Mouse (Mus musculus) liver, embryonic 15.5 days (tissue): ENCODE measurements at regions not wholly inside any gene's neighbourhood (a gene's known extent, or its start where the extent isn't known, plus 50 kb on each side); places are given as distances from the start of the nearest gene placed in this dataset.

Experiments
- ATAC-seq: fragments of 200-750 bp; cut with Nextera tagmentation; 2 replicates; pipeline ENCODE4 v1.8.0; 2017; ENCODE audit warnings: moderate number of reproducible peaks, mild to moderate bottlenecking, moderate library complexity; ENCODE audit not compliant: insufficient read depth
- H3K27ac ChIP-seq: fragments of 300-500 bp; sonication (generic); replicated peaks from 2 replicates; pipeline ENCODE4 v1.5.1; 2015; ENCODE audit warnings: mild to moderate bottlenecking, inconsistent platforms
- H3K27me3 ChIP-seq: fragments of 300-500 bp; sonication (generic); 2 replicates; pipeline ENCODE4 v1.6.1; 2015; ENCODE audit warnings: mild to moderate bottlenecking, inconsistent platforms
- H3K36me3 ChIP-seq: fragments of 300-500 bp; sonication (generic); replicated peaks from 2 replicates; pipeline ENCODE4 v1.6.1; 2015; ENCODE audit warnings: moderate library complexity, mild to moderate bottlenecking, inconsistent platforms
- H3K4me1 ChIP-seq: fragments of 300-500 bp; sonication (generic); replicated peaks from 2 replicates; pipeline ENCODE4 v1.6.1; 2015; ENCODE audit warnings: inconsistent platforms
- H3K4me2 ChIP-seq: fragments of 300-500 bp; sonication (generic); 2 replicates; pipeline ENCODE4 v1.6.1; 2015; ENCODE audit warnings: moderate library complexity, mild to moderate bottlenecking, inconsistent platforms
- H3K4me3 ChIP-seq: fragments of 300-500 bp; sonication (generic); replicated peaks from 2 replicates; pipeline ENCODE4 v1.5.1; 2015; ENCODE audit warnings: mild to moderate bottlenecking, inconsistent platforms
- H3K9ac ChIP-seq: fragments of 300-500 bp; sonication (generic); 2 replicates; pipeline ENCODE4 v1.6.1; 2015; ENCODE audit warnings: moderate library complexity, mild to moderate bottlenecking, inconsistent platforms
- H3K9me3 ChIP-seq: fragments of 300-500 bp; sonication (generic); replicated peaks from 2 replicates; pipeline ENCODE4 v1.6.1; 2016; ENCODE audit warnings: inconsistent platforms
- WGBS: fragments of 180-500 bp; shearing (Covaris S2); methylation state at CpG from one replicate; pipeline ENCODE4 v1.1.7; 2015; ENCODE audit warnings: mixed read lengths; ENCODE audit not compliant: insufficient replicate concordance; 5-methylcytosine and 5-hydroxymethylcytosine counted together

GRCm38 (mm10) chr17:88158550-88158949, 93.5 kb upstream of the Fbxo11 start:
- Histone ChIP-seq H3K27ac (no peak overlapping the region), H3K9me3 (no peaks in the 10 kb centered on the region; the same call in 1 of the 2 replicates), H3K36me3 (no peaks in the 10 kb centered on the region), H3K4me1 (no peaks in the 10 kb centered on the region), H3K4me2 (no peak overlapping the region), H3K4me3 (no peak overlapping the region), H3K9ac (no peak overlapping the region), H3K27me3 (no peaks in the 10 kb centered on the region)
- WGBS = 41% methylated on average over 6 of the region's 6 CpGs
- ATAC-seq = no peak

- Histone ChIP-seq H3K27ac (no peak overlapping the region), H3K9ac (no peak overlapping the region), H3K36me3 (no peaks in the 10 kb centered on the region), H3K9me3 (no peaks in the 10 kb centered on the region; the same call in 1 of the 2 replicates), H3K4me3 (no peak overlapping the region), H3K4me1 (no peaks in the 10 kb centered on the region), H3K27me3 (no peaks in the 10 kb centered on the region), H3K4me2 (no peak overlapping the region)
- no peak for ATAC-seq
- WGBS = 39% methylated on average over 11 of the region's 11 CpGs
Measured at GRCm38 (mm10) chr17:88159212-88159668, 94.1 kb upstream of the Fbxo11 start.

GRCm38 (mm10) chr17:88159851-88160676, 95.0 kb upstream of the Fbxo11 start:
- no peaks in the 10 kb centered on the region for H3K36me3 ChIP-seq
- H3K27me3 ChIP-seq = no peaks in the 10 kb centered on the region
- no peak overlapping the region for H3K4me3 ChIP-seq
- H3K9ac ChIP-seq = no peak overlapping the region
- no peak overlapping the region for H3K4me2 ChIP-seq
- ATAC-seq = no peak
- no peaks in the 10 kb centered on the region; the same call in 1 of the 2 replicates for H3K9me3 ChIP-seq
- WGBS = 49% methylated on average over 19 of the region's 19 CpGs
- no peaks in the 10 kb centered on the region for H3K4me1 ChIP-seq
- H3K27ac ChIP-seq = no peak overlapping the region

- Histone ChIP-seq H3K9ac (no peak overlapping the region), H3K4me1 (no peaks in the 10 kb centered on the region), H3K9me3 (no peaks in the 10 kb centered on the region; the same call in 1 of the 2 replicates), H3K27ac (no peak overlapping the region), H3K4me3 (no peak overlapping the region), H3K36me3 (no peaks in the 10 kb centered on the region), H3K4me2 (no peak overlapping the region), H3K27me3 (no peaks in the 10 kb centered on the region)
- WGBS = 70% methylated on average over 14 of the region's 14 CpGs
- no peak for ATAC-seq
Measured at GRCm38 (mm10) chr17:88160677-88161001, 95.5 kb upstream of the Fbxo11 start.

GRCm38 (mm10) chr17:88161766-88162165, 96.7 kb upstream of the Fbxo11 start:
- Histone ChIP-seq H3K4me3 (no peak overlapping the region), H3K27me3 (no peaks in the 10 kb centered on the region), H3K36me3 (no peaks in the 10 kb centered on the region), H3K4me1 (no peaks in the 10 kb centered on the region), H3K27ac (no peak overlapping the region), H3K9ac (no peak overlapping the region), H3K4me2 (no peak overlapping the region), H3K9me3 (no peaks in the 10 kb centered on the region)
- ATAC-seq = no peak
- WGBS = 74% methylated on average over 8 of the region's 8 CpGs

- ATAC-seq = no peak
- Histone ChIP-seq H3K4me3 (no peak overlapping the region), H3K4me1 (no peaks in the 10 kb centered on the region), H3K4me2 (no peak overlapping the region), H3K27ac (no peak overlapping the region), H3K9me3 (no peaks in the 10 kb centered on the region), H3K27me3 (no peaks in the 10 kb centered on the region), H3K36me3 (no peaks in the 10 kb centered on the region), H3K9ac (no peak overlapping the region)
- WGBS = 60% methylated on average over 4 of the region's 4 CpGs
Measured at GRCm38 (mm10) chr17:88164805-88165204, 99.7 kb upstream of the Fbxo11 start.

GRCm38 (mm10) chr17:88165811-88166210, 100.7 kb upstream of the Fbxo11 start:
- 79% methylated on average over 6 of the region's 6 CpGs for WGBS
- ATAC-seq = no peak
- no peaks in the 10 kb centered on the region for H3K36me3 ChIP-seq
- H3K27me3 ChIP-seq = no peaks in the 10 kb centered on the region
- H3K4me2 ChIP-seq = no peak overlapping the region
- H3K9ac ChIP-seq = no peak overlapping the region
- no peak overlapping the region for H3K4me3 ChIP-seq
- H3K9me3 ChIP-seq = no peaks in the 10 kb centered on the region
- H3K27ac ChIP-seq = no peak overlapping the region
- H3K4me1 ChIP-seq = no peaks in the 10 kb centered on the region

GRCm38 (mm10) chr17:88168262-88169096, 103.4 kb upstream of the Fbxo11 start:
- Histone ChIP-seq H3K9ac (no peak overlapping the region), H3K27ac (no peak overlapping the region), H3K27me3 (no peaks in the 10 kb centered on the region), H3K4me3 (no peak overlapping the region), H3K36me3 (no peaks in the 10 kb centered on the region), H3K4me2 (no peak overlapping the region), H3K9me3 (no peaks in the 10 kb centered on the region), H3K4me1 (no peaks in the 10 kb centered on the region)
- 59% methylated on average over 8 of the region's 8 CpGs for WGBS
- ATAC-seq = no peak

GRCm38 (mm10) chr17:88171606-88172005, 106.5 kb upstream of the Fbxo11 start:
- ATAC-seq = no peak

GRCm38 (mm10) chr17:88173354-88174032, 108.4 kb upstream of the Fbxo11 start:
- H3K27me3 ChIP-seq = no peaks in the 10 kb centered on the region
- H3K27ac ChIP-seq = no peak overlapping the region
- no peak overlapping the region for H3K4me3 ChIP-seq
- H3K9me3 ChIP-seq = no peaks in the 10 kb centered on the region
- ATAC-seq = no peak
- H3K9ac ChIP-seq = no peak overlapping the region
- no peak overlapping the region for H3K4me2 ChIP-seq
- no peaks in the 10 kb centered on the region for H3K36me3 ChIP-seq
- WGBS = 23% methylated on average over 4 of the region's 4 CpGs
- H3K4me1 ChIP-seq = no peaks in the 10 kb centered on the region

More at GRCm38 (mm10) chr17:88171606-88172005, 106.5 kb upstream of the Fbxo11 start:
- H3K27ac ChIP-seq = no peak overlapping the region
- 54% methylated on average over 3 of the region's 3 CpGs for WGBS
- no peak overlapping the region for H3K4me2 ChIP-seq
- H3K9me3 ChIP-seq = no peaks in the 10 kb centered on the region
- H3K4me1 ChIP-seq = no peaks in the 10 kb centered on the region
- H3K9ac ChIP-seq = no peak overlapping the region
- no peaks in the 10 kb centered on the region for H3K36me3 ChIP-seq
- H3K27me3 ChIP-seq = no peaks in the 10 kb centered on the region
- no peak overlapping the region for H3K4me3 ChIP-seq

- Histone ChIP-seq H3K36me3 (no peaks in the 10 kb centered on the region), H3K27me3 (no peaks in the 10 kb centered on the region), H3K4me2 (no peak overlapping the region), H3K4me1 (no peaks in the 10 kb centered on the region), H3K9ac (no peak overlapping the region), H3K4me3 (no peak overlapping the region), H3K9me3 (no peaks in the 10 kb centered on the region), H3K27ac (no peak overlapping the region)
- ATAC-seq = no peak
- WGBS = 73% methylated on average over 10 of the region's 10 CpGs
Measured at GRCm38 (mm10) chr17:88174242-88174679, 109.2 kb upstream of the Fbxo11 start.
